Mouse (Mus musculus) lung, adult 2 months (tissue): ENCODE data around the gene Slc1a5. TPM values are rescaled to one million over a fixed set of nuclear protein-coding genes. Genes with fewer than 3 reads are reported as not detected.

Source experiments
- DNase-seq: peaks from one replicate; pipeline ENCODE4 v3.0.0; 2022
- H3K4me1 ChIP-seq: fragments of 200-500 bp; 2 replicates; pipeline ENCODE4 v1.6.1; 2011; ENCODE audit warnings: low read length; ENCODE audit not compliant: control insufficient read depth, insufficient read depth
- H3K4me3 ChIP-seq: fragments of 200-500 bp; replicated peaks from 2 replicates; pipeline ENCODE3; 2011; ENCODE audit warnings: low read depth, mild to moderate bottlenecking, control low read depth, low read length; ENCODE audit errors: extremely low read depth
- CTCF ChIP-seq: fragments of 200-500 bp; IDR thresholded peaks from 2 replicates; pipeline ENCODE4 v1.5.1; 2011; ENCODE audit warnings: mild to moderate bottlenecking, low read length, control low read depth; ENCODE audit not compliant: insufficient read depth
- POLR2A ChIP-seq: fragments of 200-500 bp; IDR thresholded peaks from 2 replicates; pipeline ENCODE4 v1.6.1; 2011; ENCODE audit warnings: low read depth, mild to moderate bottlenecking, control low read depth, low read length, borderline replicate concordance; ENCODE audit errors: extremely low read depth
- WGBS: fragments of 180-500 bp; shearing (Covaris S2); methylation state at CpG from one replicate; pipeline ENCODE4 v1.1.7; 2018; 5-methylcytosine and 5-hydroxymethylcytosine counted together
- polyA plus RNA-seq: library from polyadenylated mRNA; depleted of rRNA; stranded (reverse); fragments of >200 nt; gene quantifications from 2 replicates; pipeline ENCODE4 v1.2.3, GENCODE M21; 2012

Gene Slc1a5
- polyA plus RNA-seq, 1 experiment, result 190 TPM

DNA sequence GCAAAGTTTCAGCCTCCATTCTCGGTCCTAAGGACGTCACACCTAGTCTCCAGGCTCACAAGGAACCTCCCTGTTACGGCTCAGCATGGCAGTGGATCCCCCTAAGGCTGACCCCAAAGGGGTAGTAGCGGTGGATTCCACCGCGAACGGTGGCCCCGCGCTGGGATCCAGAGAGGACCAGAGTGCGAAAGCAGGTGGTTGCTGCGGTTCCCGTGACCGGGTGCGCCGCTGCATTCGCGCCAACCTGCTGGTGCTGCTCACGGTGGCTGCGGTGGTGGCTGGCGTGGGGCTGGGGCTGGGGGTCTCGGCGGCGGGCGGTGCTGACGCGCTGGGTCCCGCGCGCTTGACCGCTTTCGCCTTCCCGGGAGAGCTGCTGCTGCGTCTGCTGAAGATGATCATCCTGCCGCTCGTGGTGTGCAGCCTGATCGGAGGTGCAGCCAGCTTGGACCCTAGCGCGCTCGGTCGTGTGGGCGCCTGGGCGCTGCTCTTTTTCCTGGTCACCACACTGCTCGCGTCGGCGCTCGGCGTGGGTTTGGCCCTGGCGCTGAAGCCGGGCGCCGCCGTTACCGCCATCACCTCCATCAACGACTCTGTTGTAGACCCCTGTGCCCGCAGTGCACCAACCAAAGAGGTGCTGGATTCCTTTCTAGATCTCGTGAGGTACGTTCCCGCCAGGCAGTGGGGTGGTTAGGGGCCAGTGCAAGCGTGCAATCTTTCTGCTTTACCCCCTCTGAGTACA, 845 bp downstream of the Slc1a5 start:
- Histone ChIP-seq H3K4me1 (peaks cover 2% of the 10 kb centered on the region), H3K4me3 (peak overlapping the region; percentile 70)
- TF ChIP-seq CTCF (no peak), POLR2A (no peak)
- 1% methylated on average over 60 of the region's 60 CpGs for WGBS
- DNase-seq, result peak; percentile 41

DNA sequence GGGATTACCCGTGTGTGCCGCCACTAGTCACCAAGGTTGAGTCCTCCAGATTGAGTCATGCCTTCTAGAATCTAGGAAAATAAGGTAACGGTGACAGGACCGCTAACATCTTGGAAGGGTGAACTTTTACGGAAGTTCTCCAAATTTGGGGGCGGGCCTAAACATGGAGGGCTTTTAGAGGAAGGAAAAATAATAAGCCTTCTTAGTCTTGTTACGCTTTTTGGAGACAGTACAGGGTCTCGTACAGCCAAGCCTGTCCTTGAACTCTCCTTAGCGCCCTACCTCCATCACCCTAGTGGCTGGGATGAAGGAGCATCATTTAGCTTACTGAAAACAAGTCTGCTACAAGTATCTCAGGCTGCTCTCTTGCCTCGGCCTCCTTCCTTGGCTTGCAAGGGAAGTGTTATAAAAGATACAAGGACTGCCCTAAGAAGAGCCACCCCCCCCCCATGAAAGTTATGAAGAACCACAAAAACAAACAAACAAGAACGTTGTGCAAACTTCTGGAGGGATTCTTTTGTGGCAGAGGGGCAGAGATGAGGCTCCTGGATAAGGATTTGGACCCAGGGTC, 1.5 kb downstream of the Slc1a5 start:
- DNase-seq, result no peak
- TF ChIP-seq POLR2A, result no peak
- TF ChIP-seq CTCF, result no peak
- WGBS, result 23% methylated on average over 11 of the region's 11 CpGs

GRCm38 (mm10) chr7:16783224-16783688, 2.1 kb downstream of the Slc1a5 start:
- peaks cover 2% of the 10 kb centered on the region for H3K4me1 ChIP-seq
- 19% methylated on average over 10 of the region's 10 CpGs for WGBS
- peak; percentile 48 for DNase-seq

More for the DNA sequence above, 1.5 kb downstream of the Slc1a5 start:
- H3K4me3 ChIP-seq, result peak overlapping the region; percentile 70
- peaks cover 2% of the 10 kb centered on the region for H3K4me1 ChIP-seq

DNA sequence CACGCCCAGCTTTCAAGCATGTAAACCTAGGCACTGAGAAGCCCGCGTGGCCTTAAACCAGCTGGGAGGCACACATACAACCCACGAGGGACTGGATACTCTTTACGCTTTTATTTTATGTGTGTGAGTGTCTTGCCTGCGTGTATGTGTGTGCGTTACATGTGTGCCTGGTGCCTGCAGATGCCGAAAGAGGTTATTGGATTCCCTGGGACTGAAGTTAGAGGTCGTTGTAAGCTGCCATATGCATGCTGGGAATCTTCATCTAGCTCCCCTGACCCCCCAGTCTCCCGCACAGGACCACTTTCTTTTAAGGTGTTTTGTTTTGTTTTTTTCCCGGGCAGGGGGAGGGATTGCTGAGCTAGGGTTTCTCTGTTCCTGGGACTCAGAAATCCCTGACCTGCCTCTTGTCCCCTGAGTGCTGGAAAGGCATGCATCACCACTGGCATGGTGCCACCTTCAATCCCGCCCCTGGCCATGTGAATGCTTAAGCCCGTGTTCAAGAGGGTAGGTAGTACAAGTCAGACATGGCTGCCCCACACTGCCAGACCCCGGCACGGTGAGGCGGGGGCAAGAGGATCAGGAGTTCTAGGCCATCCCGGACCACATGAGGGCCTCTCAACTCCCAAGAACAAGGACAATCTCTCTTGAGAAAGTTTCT, 2.7 kb downstream of the Slc1a5 start:
- peaks cover 2% of the 10 kb centered on the region for H3K4me1 ChIP-seq
- DNase-seq, result peak; percentile 82
- WGBS, result 39% methylated on average over 17 of the region's 17 CpGs
- H3K4me3 ChIP-seq, result peak overlapping the region; percentile 70
- TF ChIP-seq POLR2A (peak; percentile 34; the same call in 1 of the 2 replicates), CTCF (no peak)

More at GRCm38 (mm10) chr7:16783224-16783688, 2.1 kb downstream of the Slc1a5 start:
- TF ChIP-seq POLR2A, result no peak
- TF ChIP-seq CTCF, result no peak
- H3K4me3 ChIP-seq, result peak overlapping the region; percentile 70

DNA sequence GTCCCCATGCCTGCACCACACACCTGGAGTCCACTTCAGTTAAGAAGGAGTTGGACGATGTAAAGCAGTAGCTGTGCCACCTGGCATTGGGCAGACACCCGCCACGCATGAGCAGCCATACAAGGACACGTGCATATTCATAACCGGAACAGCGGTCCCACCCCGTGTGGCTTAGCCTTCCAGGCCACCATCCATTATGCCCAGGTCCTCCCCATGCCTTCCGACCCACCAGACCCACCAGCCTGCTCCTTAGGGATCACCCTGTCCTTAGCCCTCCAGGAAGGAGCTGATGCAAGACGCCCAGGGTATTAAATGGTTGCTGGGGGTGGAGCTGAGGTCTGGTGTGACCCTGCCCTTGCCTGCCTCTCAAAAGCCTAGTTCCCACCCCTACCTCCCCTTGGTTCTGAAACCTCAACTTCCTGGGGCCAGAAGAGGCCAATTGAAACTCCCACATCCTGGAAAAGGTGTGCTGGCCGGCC, 3.4 kb downstream of the Slc1a5 start:
- peak overlapping the region; percentile 29 for H3K4me3 ChIP-seq
- WGBS, result 56% methylated on average over 10 of the region's 10 CpGs
- DNase-seq, result peak; percentile 64
- H3K4me1 ChIP-seq, result peaks cover 2% of the 10 kb centered on the region
- TF ChIP-seq POLR2A (peak; percentile 28; the same call in 1 of the 2 replicates), CTCF (no peak)

DNA sequence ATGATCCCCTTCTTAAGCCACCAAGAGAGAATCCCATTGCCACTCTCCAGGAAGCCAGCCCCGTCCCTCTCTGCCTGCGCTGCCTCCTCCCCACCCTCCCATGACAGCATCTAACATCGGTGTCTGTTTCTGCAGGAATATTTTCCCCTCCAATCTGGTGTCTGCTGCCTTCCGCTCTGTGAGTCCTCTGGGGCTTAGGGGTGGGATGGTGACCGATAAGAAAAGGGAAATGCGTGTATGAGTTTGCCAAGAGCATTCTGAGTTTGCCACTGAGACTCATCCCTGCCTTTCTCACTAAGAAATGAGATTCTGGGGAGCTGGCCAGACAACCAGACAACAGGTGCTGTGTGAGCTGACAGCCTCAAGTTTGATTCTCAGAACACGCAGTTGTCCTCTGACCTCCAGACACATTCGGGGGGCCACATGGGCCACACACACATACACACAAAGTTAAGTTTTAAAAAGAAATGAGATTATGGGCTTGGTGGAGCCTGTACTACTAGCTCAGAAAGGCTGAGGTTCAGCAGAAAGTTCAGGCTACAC, 4.5 kb downstream of the Slc1a5 start:
- no peak for TF ChIP-seq POLR2A
- no peak for TF ChIP-seq CTCF
- Histone ChIP-seq H3K4me3 (no peak overlapping the region), H3K4me1 (peaks cover 2% of the 10 kb centered on the region)
- WGBS, result 74% methylated on average over 8 of the region's 8 CpGs
- DNase-seq, result no peak

- peak; percentile 76 for DNase-seq
- 20% methylated on average over 5 of the region's 5 CpGs for WGBS
- TF ChIP-seq CTCF (no peak), POLR2A (no peak; the same call in 1 of the 2 replicates)
- Histone ChIP-seq H3K4me1 (0 out of 2 replicates have a peak, but pooled peaks cover 5% of the 10 kb centered on the region), H3K4me3 (no peak overlapping the region)
Measured at GRCm38 (mm10) chr7:16792316-16792715, 11.2 kb downstream of the Slc1a5 start.

GRCm38 (mm10) chr7:16793010-16793725, 12.0 kb downstream of the Slc1a5 start:
- 64% methylated on average over 19 of the region's 19 CpGs for WGBS
- no peak overlapping the region for H3K4me3 ChIP-seq
- H3K4me1 ChIP-seq, result 0 out of 2 replicates have a peak, but pooled peaks cover 5% of the 10 kb centered on the region
- DNase-seq, result peak; percentile 56
- no peak for TF ChIP-seq POLR2A
- TF ChIP-seq CTCF, result no peak
